Mouse (Mus musculus) cortical plate, adult 2 months (tissue): ENCODE measurements around the gene Chrnb4.

Source experiments
- CTCF ChIP-seq: fragments of 200-500 bp; IDR thresholded peaks from 2 replicates; pipeline ENCODE4 v1.5.1; 2011; ENCODE audit warnings: mild to moderate bottlenecking, control low read depth, low read length; ENCODE audit not compliant: insufficient read depth; ENCODE audit errors: extremely low read depth
- POLR2A ChIP-seq: fragments of 200-500 bp; IDR thresholded peaks from 2 replicates; pipeline ENCODE4 v1.6.1; 2011; ENCODE audit warnings: mild to moderate bottlenecking, low read length, control low read depth; ENCODE audit not compliant: insufficient read depth; ENCODE audit errors: extremely low read depth

DNA sequence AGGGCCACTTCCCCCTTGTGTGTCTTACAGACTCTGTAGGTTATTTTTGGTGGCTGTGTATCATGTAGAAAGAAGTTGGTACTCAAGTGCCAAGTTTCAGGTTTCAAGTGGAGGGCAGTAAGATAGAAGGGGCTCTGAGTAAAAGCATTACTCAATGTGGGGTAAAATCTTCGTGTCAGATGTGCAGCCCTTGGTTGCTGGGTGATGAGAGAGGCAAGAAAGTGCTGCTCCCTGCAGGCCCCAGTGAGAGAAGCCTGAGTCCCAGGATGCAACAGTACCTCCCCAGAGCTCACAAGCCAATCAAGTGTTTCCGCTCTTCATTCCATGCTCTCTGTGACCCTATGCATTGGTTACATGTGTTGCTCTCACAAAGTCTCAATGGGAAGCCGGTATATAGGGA lies 47.5 kb upstream of the Chrnb4 start:
- TF ChIP-seq POLR2A (no peak), CTCF (no peak)
